Mouse (Mus musculus) MEL (cell line): ENCODE results near the gene Slc1a7. TPM values are rescaled to one million over a fixed set of nuclear protein-coding genes. Genes with fewer than 3 reads are reported as not detected.

Experiments used
- DNase-seq: peaks from one replicate; pipeline ENCODE4 v3.0.0; 2011; ENCODE audit warnings: low read depth, low spot score
- H3K27ac ChIP-seq: 2 replicates; pipeline ENCODE4 v1.5.1; 2012; ENCODE audit warnings: low read depth, mild to moderate bottlenecking, control low read depth, low read length, moderate library complexity; ENCODE audit not compliant: control insufficient read depth
- H3K27me3 ChIP-seq, 2 experiments: fragments of 150-350 bp in 1 of 2; sonication (generic) in 1 of 2; 2 replicates each; pipeline ENCODE4 v1.6.1; 2012; ENCODE audit warnings: low read length in 2 of 2, mild to moderate bottlenecking in 2 of 2, improper control_type of control experiment in 1 of 2, moderate library complexity in 1 of 2; ENCODE audit not compliant: insufficient read depth in 2 of 2, control insufficient read depth in 1 of 2
- H3K36me3 ChIP-seq, 2 experiments: 2 replicates each; pipeline ENCODE4 v1.6.1; 2012 to 2014; ENCODE audit warnings: low read length in 2 of 2, improper control_type of control experiment in 1 of 2, inconsistent platforms in 1 of 2, mild to moderate bottlenecking in 1 of 2; ENCODE audit not compliant: insufficient read depth in 2 of 2, control insufficient read depth in 1 of 2
- H3K4me1 ChIP-seq, 2 experiments: fragments of 150-350 bp in 1 of 2; sonication (generic) in 1 of 2; 2 replicates each; pipeline ENCODE4 v1.6.1; 2012; ENCODE audit warnings: low read length in 2 of 2, improper control_type of control experiment in 1 of 2, mild to moderate bottlenecking in 1 of 2; ENCODE audit not compliant: insufficient read depth in 2 of 2, control insufficient read depth in 1 of 2
- H3K4me3 ChIP-seq, 2 experiments: fragments of 150-350 bp in 1 of 2; sonication (generic) in 1 of 2; 2 replicates each; pipeline ENCODE4 v1.5.1; 2012; ENCODE audit warnings: low read depth in 2 of 2, low read length in 2 of 2, mild to moderate bottlenecking in 2 of 2, moderate library complexity in 2 of 2, control low read depth in 1 of 2, improper control_type of control experiment in 1 of 2; ENCODE audit not compliant: control insufficient read depth in 1 of 2, insufficient read depth in 1 of 2
- H3K79me2 ChIP-seq: 2 replicates; pipeline ENCODE4 v1.6.1; 2012; ENCODE audit warnings: mild to moderate bottlenecking, low read length, moderate library complexity; ENCODE audit not compliant: control insufficient read depth, poor library complexity, insufficient read depth
- H3K9ac ChIP-seq: 2 replicates; pipeline ENCODE4 v1.6.1; 2012; ENCODE audit warnings: low read depth, mild to moderate bottlenecking, control low read depth, low read length, moderate library complexity; ENCODE audit not compliant: control insufficient read depth, poor library complexity, severe bottlenecking
- H3K9me3 ChIP-seq: fragments of 150-350 bp; sonication (generic); replicated peaks from 2 replicates; pipeline ENCODE4 v1.6.1; 2012; ENCODE audit warnings: mild to moderate bottlenecking, low read length, improper control_type of control experiment, moderate library complexity; ENCODE audit not compliant: insufficient read depth
- BHLHE40 ChIP-seq: IDR thresholded peaks from 2 replicates; pipeline ENCODE4 v1.6.1; 2012; ENCODE audit warnings: low read depth, mild to moderate bottlenecking, inconsistent platforms, low read length, improper control_type of control experiment, borderline replicate concordance
- CHD2 ChIP-seq: IDR thresholded peaks from 2 replicates; pipeline ENCODE4 v1.6.1; 2011; ENCODE audit warnings: low read length, improper control_type of control experiment
- CTCF ChIP-seq, 3 experiments: IDR thresholded peaks in 2 of 3; conservative IDR thresholded peaks in 1 of 3; 2 replicates each; pipeline ENCODE4 v1.5.1; 2011 to 2012; ENCODE audit warnings: low read length in 3 of 3, low read depth in 2 of 3, mild to moderate bottlenecking in 2 of 3, improper control_type of control experiment in 1 of 3, inconsistent platforms in 1 of 3, mixed read lengths in 1 of 3, moderate library complexity in 1 of 3; ENCODE audit not compliant: control insufficient read depth in 1 of 3, insufficient read depth in 1 of 3, poor library complexity in 1 of 3, severe bottlenecking in 1 of 3
- E2F4 ChIP-seq: IDR thresholded peaks from 2 replicates; pipeline ENCODE4 v1.6.1; 2011; ENCODE audit warnings: low read depth, low read length, improper control_type of control experiment, borderline replicate concordance
- ELF1 ChIP-seq: IDR thresholded peaks from 2 replicates; pipeline ENCODE4 v1.6.1; 2014; ENCODE audit warnings: low read depth, mild to moderate bottlenecking, inconsistent platforms, low read length, improper control_type of control experiment, moderate library complexity
- ETS1 ChIP-seq: IDR thresholded peaks from 2 replicates; pipeline ENCODE4 v1.6.1; 2012; ENCODE audit warnings: low read depth, mild to moderate bottlenecking, inconsistent platforms, low read length, improper control_type of control experiment, moderate library complexity
- GABPA ChIP-seq: IDR thresholded peaks from 2 replicates; pipeline ENCODE4 v1.6.1; 2012; ENCODE audit warnings: low read depth, mild to moderate bottlenecking, inconsistent platforms, low read length, improper control_type of control experiment, moderate library complexity
- GATA1 ChIP-seq: IDR thresholded peaks from 2 replicates; pipeline ENCODE4 v1.6.1; 2011; ENCODE audit warnings: low read depth, low read length, improper control_type of control experiment
- JUND ChIP-seq: IDR thresholded peaks from 2 replicates; pipeline ENCODE4 v1.6.1; 2011; ENCODE audit warnings: low read depth, mild to moderate bottlenecking, improper control_type of control experiment, low read length
- MAFK ChIP-seq: IDR thresholded peaks from 2 replicates; pipeline ENCODE4 v1.6.1; 2011; ENCODE audit warnings: low read depth, mild to moderate bottlenecking, low read length, improper control_type of control experiment, borderline replicate concordance
- MAX ChIP-seq: IDR thresholded peaks from 2 replicates; pipeline ENCODE4 v1.6.1; 2011; ENCODE audit warnings: low read length, improper control_type of control experiment
- MAZ ChIP-seq: IDR thresholded peaks from 2 replicates; pipeline ENCODE4 v1.6.1; 2012; ENCODE audit warnings: low read depth, mild to moderate bottlenecking, inconsistent platforms, low read length, improper control_type of control experiment
- MEF2A ChIP-seq: IDR thresholded peaks from 2 replicates; pipeline ENCODE4 v1.6.1; 2014; ENCODE audit warnings: low read depth, mild to moderate bottlenecking, inconsistent platforms, low read length, improper control_type of control experiment; ENCODE audit not compliant: poor library complexity, insufficient replicate concordance, severe bottlenecking; ENCODE audit errors: extremely low read depth
- MXI1 ChIP-seq: IDR thresholded peaks from 2 replicates; pipeline ENCODE4 v1.6.1; 2011; ENCODE audit warnings: mild to moderate bottlenecking, low read depth, low read length, improper control_type of control experiment
- MYB ChIP-seq: IDR thresholded peaks from 2 replicates; pipeline ENCODE4 v1.6.1; 2011; ENCODE audit warnings: mild to moderate bottlenecking, low read depth, low read length, improper control_type of control experiment
- MYC ChIP-seq: IDR thresholded peaks from 2 replicates; pipeline ENCODE4 v1.6.1; 2011; ENCODE audit warnings: low read depth, mild to moderate bottlenecking, low read length, improper control_type of control experiment, moderate library complexity
- NELFE ChIP-seq: IDR thresholded peaks from 2 replicates; pipeline ENCODE4 v1.6.1; 2011; ENCODE audit warnings: low read depth, low read length, improper control_type of control experiment
- NRF1 ChIP-seq: IDR thresholded peaks from 2 replicates; pipeline ENCODE4 v1.6.1; 2014; ENCODE audit warnings: low read depth, mild to moderate bottlenecking, inconsistent platforms, low read length, improper control_type of control experiment, moderate library complexity; ENCODE audit not compliant: poor library complexity, insufficient read depth, severe bottlenecking
- POLR2A ChIP-seq, 2 experiments: IDR thresholded peaks; 2 replicates each; pipeline ENCODE4 v1.6.1; 2011 to 2012; ENCODE audit warnings: low read length in 2 of 2, mild to moderate bottlenecking in 2 of 2, control low read depth in 1 of 2, improper control_type of control experiment in 1 of 2, low read depth in 1 of 2, moderate library complexity in 1 of 2; ENCODE audit not compliant: control insufficient read depth in 1 of 2, insufficient read depth in 1 of 2, poor library complexity in 1 of 2
- POLR2AphosphoS2 ChIP-seq: IDR thresholded peaks from 2 replicates; pipeline ENCODE4 v1.6.1; 2011; ENCODE audit warnings: low read length, improper control_type of control experiment
- POLR2AphosphoS5 ChIP-seq: IDR thresholded peaks from 2 replicates; pipeline ENCODE4 v1.6.1; 2012; ENCODE audit warnings: low read depth, borderline replicate concordance, mild to moderate bottlenecking, inconsistent platforms, low read length, moderate library complexity, mixed read lengths
- RAD21 ChIP-seq: IDR thresholded peaks from 2 replicates; pipeline ENCODE4 v1.6.1; 2011; ENCODE audit warnings: mild to moderate bottlenecking, low read depth, low read length, improper control_type of control experiment
- RCOR1 ChIP-seq: IDR thresholded peaks from 2 replicates; pipeline ENCODE4 v1.6.1; 2012; ENCODE audit warnings: low read depth, mild to moderate bottlenecking, inconsistent platforms, low read length, improper control_type of control experiment
- SMC3 ChIP-seq: IDR thresholded peaks from 2 replicates; pipeline ENCODE4 v1.6.1; 2011; ENCODE audit warnings: low read depth, low read length, improper control_type of control experiment
- TAL1 ChIP-seq: IDR thresholded peaks from 2 replicates; pipeline ENCODE4 v1.6.1; 2012; ENCODE audit warnings: mild to moderate bottlenecking, inconsistent platforms, low read length, moderate library complexity, mixed read lengths
- TBP ChIP-seq: IDR thresholded peaks from 2 replicates; pipeline ENCODE4 v1.8.0; 2011; ENCODE audit warnings: low read depth, low read length, improper control_type of control experiment
- USF1 ChIP-seq: IDR thresholded peaks from 2 replicates; pipeline ENCODE4 v1.6.1; 2014; ENCODE audit warnings: low read depth, mild to moderate bottlenecking, inconsistent platforms, low read length, improper control_type of control experiment, moderate library complexity
- USF2 ChIP-seq, 2 experiments: IDR thresholded peaks; 2 replicates each; pipeline ENCODE4 v1.6.1; 2011 to 2012; ENCODE audit warnings: improper control_type of control experiment in 2 of 2, low read length in 2 of 2, borderline replicate concordance in 1 of 2, inconsistent platforms in 1 of 2, low read depth in 1 of 2, mild to moderate bottlenecking in 1 of 2; ENCODE audit not compliant: insufficient read depth in 1 of 2
- ZKSCAN1 ChIP-seq: IDR thresholded peaks from 2 replicates; pipeline ENCODE4 v1.6.1; 2012; ENCODE audit warnings: low read depth, mild to moderate bottlenecking, inconsistent platforms, low read length, improper control_type of control experiment, moderate library complexity
- ZMIZ1 ChIP-seq: IDR thresholded peaks from 2 replicates; pipeline ENCODE4 v1.6.1; 2012; ENCODE audit warnings: low read depth, mild to moderate bottlenecking, inconsistent platforms, low read length, improper control_type of control experiment, moderate library complexity
- polyA plus RNA-seq, 2 experiments: library from polyadenylated mRNA; stranded (reverse) in 1 of 2; unstranded in 1 of 2; fragments of >175 nt in 1 of 2; fragments of >200 nt in 1 of 2; gene quantifications; 2 replicates each; pipeline versions ENCODE4 v1.2.1 to v1.2.4; 2012; ENCODE audit warnings: low replicate concordance in 2 of 2, low read depth in 1 of 2; ENCODE audit not compliant: insufficient read length in 2 of 2, insufficient read depth in 1 of 2, missing spikeins in 1 of 2
- total RNA-seq: library from RNA; depleted of rRNA; stranded (reverse); fragments of 300-350 nt; gene quantifications from 2 replicates; pipeline ENCODE4 v1.2.3, GENCODE M21; 2012

The Slc1a7 gene
- total and polyA plus RNA-seq, 3 experiments = 0.68 TPM; not detected in 2

GRCm38 (mm10) chr4:107980002-107980600 lies 12.0 kb downstream of the Slc1a7 start:
- H3K79me2 ChIP-seq = no peaks in the 10 kb centered on the region
- no peak overlapping the region for H3K4me3 ChIP-seq
- TF ChIP-seq RAD21 (no peak), MEF2A (no peak), TBP (no peak), MAX (no peak), POLR2A (IDR thresholded peaks at IDR 0.05; ENCODE audit: control insufficient read depth in 1 of 2, insufficient read depth in 1 of 2, low read depth in 1 of 2, low read length in 2 of 2, poor library complexity in 1 of 2) (no peak), ZMIZ1 (no peak), GATA1 (no peak), JUND (no peak), ETS1 (no peak), SMC3 (no peak), NRF1 (no peak), USF2 (IDR thresholded peaks at IDR 0.05; ENCODE audit: borderline replicate concordance in 1 of 2, insufficient read depth in 1 of 2, low read depth in 1 of 2, low read length in 2 of 2) (no peak), RCOR1 (no peak), MAZ (no peak), ZKSCAN1 (no peak), E2F4 (no peak), NELFE (no peak), MYB (no peak), POLR2AphosphoS2 (no peak)
- no peaks in the 10 kb centered on the region; a peak in 1 of 4 replicates for H3K27me3 ChIP-seq
- H3K27ac ChIP-seq = no peak overlapping the region
- no peak overlapping the region for H3K9ac ChIP-seq
- peaks cover 0 to 18% of the 10 kb centered on the region in 2 experiments; a peak in 2 of 4 replicates for H3K4me1 ChIP-seq
- H3K9me3 ChIP-seq = no peaks in the 10 kb centered on the region
- H3K36me3 ChIP-seq = peaks cover 0 to 10% of the 10 kb centered on the region in 2 experiments; a peak in 2 of 4 replicates
- DNase-seq = no peak

- TF ChIP-seq POLR2A (IDR thresholded peaks at IDR 0.05; ENCODE audit: control insufficient read depth in 1 of 2, insufficient read depth in 1 of 2, low read depth in 1 of 2, low read length in 2 of 2, poor library complexity in 1 of 2) (no peak), MYC (no peak), POLR2AphosphoS5 (no peak), TBP (no peak), GABPA (no peak), BHLHE40 (no peak), ELF1 (no peak), CHD2 (no peak), USF2 (IDR thresholded peaks at IDR 0.05; ENCODE audit: borderline replicate concordance in 1 of 2, insufficient read depth in 1 of 2, low read depth in 1 of 2, low read length in 2 of 2) (no peak), USF1 (no peak), GATA1 (no peak), JUND (no peak), CTCF (IDR thresholded peaks at IDR 0.05 in 2 of 3, conservative IDR thresholded peaks at IDR 0.05 in 1 of 3; ENCODE audit: control insufficient read depth in 1 of 3, insufficient read depth in 1 of 3, low read depth in 2 of 3, low read length in 3 of 3, poor library complexity in 1 of 3, severe bottlenecking in 1 of 3) (no peak), MAFK (no peak), SMC3 (no peak), MXI1 (no peak), TAL1 (no peak)
- Histone ChIP-seq H3K4me3 (no peak overlapping the region), H3K27me3 (no peaks in the 10 kb centered on the region), H3K9ac (no peak overlapping the region), H3K4me1 (peaks cover 0 to 44% of the 10 kb centered on the region in 2 experiments; a peak in 2 of 4 replicates), H3K27ac (no peak overlapping the region), H3K79me2 (no peaks in the 10 kb centered on the region), H3K36me3 (peaks cover 0 to 18% of the 10 kb centered on the region in 2 experiments; a peak in 2 of 4 replicates), H3K9me3 (no peaks in the 10 kb centered on the region)
- DNase-seq = no peak
Observed at GRCm38 (mm10) chr4:107983717-107984116, 15.6 kb downstream of the Slc1a7 start.
